Mouse (Mus musculus): ENCODE measurements around the gene Mdm4.

- TF ChIP-seq CTCF (conservative IDR thresholded peaks at IDR 0.05; ENCODE audit: low read length) = no peak
- no peak for TF ChIP-seq NANOG (IDR thresholded peaks at IDR 0.05; ENCODE audit: borderline replicate concordance, low read length)
These were observed 30.0 kb downstream of the Mdm4 start for GRCm38 (mm10) chr1:133000347-133000746.

Measured in E14TG2a.4 (cell line).